Mouse (Mus musculus) midbrain, postnatal 0 days (tissue): ENCODE results near the gene Arid1a. TPM values are rescaled to one million over a fixed set of nuclear protein-coding genes. Genes with fewer than 3 reads are reported as not detected.

ENCODE experiments used
- ATAC-seq: fragments of 200-750 bp; cut with Nextera tagmentation; 2 replicates; pipeline ENCODE4 v1.8.0; 2017; ENCODE audit warnings: moderate number of reproducible peaks, mild to moderate bottlenecking, moderate TSS enrichment, moderate library complexity; ENCODE audit not compliant: low FRiP score
- DNase-seq: peaks from one replicate; pipeline ENCODE4 v3.0.0-alpha.2; 2015; ENCODE audit warnings: low spot score
- H3K27ac ChIP-seq: fragments of 300-500 bp; sonication (generic); 2 replicates; pipeline ENCODE4 v1.5.1; 2014; ENCODE audit warnings: low read depth, mild to moderate bottlenecking, low read length, mixed read lengths
- H3K27me3 ChIP-seq: fragments of 300-500 bp; sonication (generic); 2 replicates; pipeline ENCODE4 v1.6.1; 2014; ENCODE audit warnings: low read length, control low read depth, mixed read lengths; ENCODE audit not compliant: insufficient read depth
- H3K36me3 ChIP-seq: fragments of 300-500 bp; sonication (generic); 2 replicates; pipeline ENCODE4 v1.6.1; 2014; ENCODE audit warnings: low read length, control low read depth, mixed read lengths; ENCODE audit not compliant: insufficient read depth
- H3K4me1 ChIP-seq: fragments of 300-500 bp; sonication (generic); 2 replicates; pipeline ENCODE4 v1.6.1; 2014; ENCODE audit warnings: mild to moderate bottlenecking, control low read depth, antibody characterized with exemption, low read length, mixed read lengths; ENCODE audit not compliant: insufficient read depth
- H3K4me2 ChIP-seq: fragments of 300-500 bp; sonication (generic); 2 replicates; pipeline ENCODE4 v1.6.1; 2014; ENCODE audit warnings: low read depth, mild to moderate bottlenecking, low read length, mixed read lengths; ENCODE audit not compliant: poor library complexity, severe bottlenecking
- H3K4me3 ChIP-seq: fragments of 300-500 bp; sonication (generic); 2 replicates; pipeline ENCODE4 v1.5.1; 2014; ENCODE audit warnings: low read depth, mild to moderate bottlenecking, low read length, moderate library complexity
- H3K9ac ChIP-seq: fragments of 300-500 bp; sonication (generic); replicated peaks from 2 replicates; pipeline ENCODE4 v1.6.1; 2014; ENCODE audit warnings: mild to moderate bottlenecking, low read length, moderate library complexity, mixed read lengths; ENCODE audit not compliant: poor library complexity, severe bottlenecking
- H3K9me3 ChIP-seq: fragments of 300-500 bp; sonication (generic); 2 replicates; pipeline ENCODE4 v1.6.1; 2016; ENCODE audit warnings: low read length, control low read depth
- CTCF ChIP-seq: IDR thresholded peaks from 2 replicates; pipeline ENCODE4 v1.5.1; 2016; ENCODE audit warnings: antibody characterized with exemption, mild to moderate bottlenecking
- WGBS: fragments of 180-500 bp; shearing (Covaris S2); extraction: QIAGEN DNeasy Blood & Tissue Kit; methylation state at CpG from one replicate; pipeline ENCODE4 v1.1.7; 2014; 5-methylcytosine and 5-hydroxymethylcytosine counted together
- polyA plus RNA-seq: library from polyadenylated mRNA; unstranded; fragments of >200 nt; fragmentation: Nextera tagmentation; extraction: Ambion mirVana; gene quantifications from 2 replicates; pipeline ENCODE4 v1.2.1, GENCODE M21; 2015
- total RNA-seq: library from RNA; depleted of rRNA; stranded (reverse); fragments of >200 nt; gene quantifications from 2 replicates; pipeline ENCODE4 v1.2.3, GENCODE M21; 2014

The Arid1a gene
- total and polyA plus RNA-seq, 2 experiments from 2014 or later = 19.5 to 66.2 TPM

GRCm38 (mm10) chr4:133719791-133720190 is 36.8 kb downstream of the Arid1a start:
- Histone ChIP-seq H3K4me1 (no peaks in the 10 kb centered on the region), H3K27me3 (no peaks in the 10 kb centered on the region), H3K27ac (no peak overlapping the region), H3K9me3 (no peaks in the 10 kb centered on the region), H3K9ac (no peak overlapping the region), H3K36me3 (peaks cover 43% of the 10 kb centered on the region), H3K4me2 (no peak overlapping the region), H3K4me3 (no peak overlapping the region)
- DNase-seq (no peak), ATAC-seq (no peak)
- TF ChIP-seq CTCF = no peak
- 91% methylated on average over 3 of the region's 3 CpGs for WGBS

GRCm38 (mm10) chr4:133712755-133713154 is 43.8 kb downstream of the Arid1a start:
- no peak for TF ChIP-seq CTCF
- WGBS = 88% methylated on average over 5 of the region's 5 CpGs
- Histone ChIP-seq H3K27me3 (no peaks in the 10 kb centered on the region), H3K4me3 (no peak overlapping the region), H3K9me3 (no peaks in the 10 kb centered on the region), H3K4me1 (no peaks in the 10 kb centered on the region), H3K27ac (no peak overlapping the region), H3K4me2 (no peak overlapping the region), H3K9ac (no peak overlapping the region), H3K36me3 (peaks cover 16% of the 10 kb centered on the region; the same call in 1 of the 2 replicates)
- DNase-seq (no peak), ATAC-seq (no peak)

- Histone ChIP-seq H3K27ac (no peak overlapping the region), H3K27me3 (no peaks in the 10 kb centered on the region), H3K4me1 (no peaks in the 10 kb centered on the region), H3K4me3 (no peak overlapping the region), H3K4me2 (no peak overlapping the region), H3K36me3 (peaks cover 25% of the 10 kb centered on the region), H3K9me3 (no peaks in the 10 kb centered on the region), H3K9ac (no peak overlapping the region)
- no peak for ATAC-seq
- no peak for DNase-seq
- WGBS = 82% methylated on average over 6 of the region's 6 CpGs
- no peak for TF ChIP-seq CTCF
Measured at GRCm38 (mm10) chr4:133711307-133712076, 45.1 kb downstream of the Arid1a start.

- 34% methylated on average over 2 of the region's 2 CpGs for WGBS
- H3K9me3 ChIP-seq = no peaks in the 10 kb centered on the region
- no peaks in the 10 kb centered on the region for H3K27me3 ChIP-seq
- no peak overlapping the region for H3K27ac ChIP-seq
- H3K36me3 ChIP-seq = peaks cover 28% of the 10 kb centered on the region
- H3K4me1 ChIP-seq = no peaks in the 10 kb centered on the region
- ATAC-seq (no peak), DNase-seq (no peak)
- no peak overlapping the region for H3K4me2 ChIP-seq
- H3K9ac ChIP-seq = no peak overlapping the region
- no peak overlapping the region for H3K4me3 ChIP-seq
- TF ChIP-seq CTCF = no peak
Measured at GRCm38 (mm10) chr4:133709395-133709794, 47.2 kb downstream of the Arid1a start.

GRCm38 (mm10) chr4:133707464-133707863 is 49.1 kb downstream of the Arid1a start:
- no peaks in the 10 kb centered on the region for H3K9me3 ChIP-seq
- 71% methylated on average over 1 of the region's 1 CpGs for WGBS
- DNase-seq (no peak), ATAC-seq (no peak)
- no peaks in the 10 kb centered on the region for H3K4me1 ChIP-seq
- no peak overlapping the region for H3K4me2 ChIP-seq
- no peaks in the 10 kb centered on the region for H3K27me3 ChIP-seq
- no peak overlapping the region for H3K4me3 ChIP-seq
- no peak overlapping the region for H3K27ac ChIP-seq
- H3K9ac ChIP-seq = no peak overlapping the region
- H3K36me3 ChIP-seq = peaks cover 23% of the 10 kb centered on the region
- TF ChIP-seq CTCF = no peak

GRCm38 (mm10) chr4:133706956-133707355 is 49.6 kb downstream of the Arid1a start:
- DNase-seq (no peak), ATAC-seq (no peak)
- Histone ChIP-seq H3K36me3 (peaks cover 23% of the 10 kb centered on the region), H3K4me3 (no peak overlapping the region), H3K4me1 (no peaks in the 10 kb centered on the region), H3K4me2 (no peak overlapping the region), H3K27ac (no peak overlapping the region), H3K9me3 (no peaks in the 10 kb centered on the region), H3K27me3 (no peaks in the 10 kb centered on the region), H3K9ac (no peak overlapping the region)
- WGBS = 87% methylated on average over 8 of the region's 8 CpGs
- no peak for TF ChIP-seq CTCF
